Mouse (Mus musculus) heart, adult 2 months (tissue): Measurements from ENCODE around the gene Keap1.

Source experiments
- CTCF ChIP-seq: fragments of 200-600 bp; IDR thresholded peaks from 2 replicates; pipeline ENCODE4 v1.8.1; 2022; ENCODE audit warnings: antibody characterized with exemption, mild to moderate bottlenecking, moderate library complexity
- EP300 ChIP-seq: fragments of 200-500 bp; IDR thresholded peaks from 2 replicates; pipeline ENCODE4 v1.6.1; 2011; ENCODE audit warnings: low read depth, low read length, control low read depth; ENCODE audit not compliant: insufficient read depth
- POLR2A ChIP-seq: fragments of 200-500 bp; IDR thresholded peaks from 2 replicates; pipeline ENCODE4 v1.6.1; 2011; ENCODE audit warnings: mild to moderate bottlenecking, low read depth, low read length, control low read depth; ENCODE audit not compliant: insufficient read depth

GRCm38 (mm10) chr9:21193786-21194185 lies 45.4 kb downstream of the Keap1 start:
- no peak for TF ChIP-seq CTCF
- no peak for TF ChIP-seq EP300
- no peak for TF ChIP-seq POLR2A
